Mouse (Mus musculus) R1 (cell line): ENCODE results near the gene Arf6.

Source experiments
- DNase-seq: peaks from one replicate; pipeline ENCODE4 v3.0.0-alpha.2; 2018; ENCODE audit warnings: low read depth, low spot score

Gene Arf6

DNA sequence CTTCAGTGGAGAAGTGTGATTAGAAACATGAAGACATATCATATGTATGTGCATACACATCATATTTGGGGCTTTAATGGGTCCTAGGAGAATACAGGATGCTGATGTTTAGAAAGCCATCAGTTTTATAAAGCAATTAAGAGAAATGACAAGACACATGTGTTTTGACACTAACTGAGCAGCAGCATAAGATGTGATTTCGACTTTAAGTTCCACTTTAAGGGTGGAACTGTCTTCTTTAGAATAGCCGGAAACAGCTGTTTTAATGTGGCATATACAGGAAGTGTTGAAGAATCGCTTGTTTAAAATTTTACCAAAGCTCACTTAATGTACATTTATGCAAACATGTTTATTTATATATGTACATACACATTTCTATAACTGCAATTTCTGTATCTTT is 41.4 kb downstream of the Arf6 start:
- no peak for DNase-seq

DNA sequence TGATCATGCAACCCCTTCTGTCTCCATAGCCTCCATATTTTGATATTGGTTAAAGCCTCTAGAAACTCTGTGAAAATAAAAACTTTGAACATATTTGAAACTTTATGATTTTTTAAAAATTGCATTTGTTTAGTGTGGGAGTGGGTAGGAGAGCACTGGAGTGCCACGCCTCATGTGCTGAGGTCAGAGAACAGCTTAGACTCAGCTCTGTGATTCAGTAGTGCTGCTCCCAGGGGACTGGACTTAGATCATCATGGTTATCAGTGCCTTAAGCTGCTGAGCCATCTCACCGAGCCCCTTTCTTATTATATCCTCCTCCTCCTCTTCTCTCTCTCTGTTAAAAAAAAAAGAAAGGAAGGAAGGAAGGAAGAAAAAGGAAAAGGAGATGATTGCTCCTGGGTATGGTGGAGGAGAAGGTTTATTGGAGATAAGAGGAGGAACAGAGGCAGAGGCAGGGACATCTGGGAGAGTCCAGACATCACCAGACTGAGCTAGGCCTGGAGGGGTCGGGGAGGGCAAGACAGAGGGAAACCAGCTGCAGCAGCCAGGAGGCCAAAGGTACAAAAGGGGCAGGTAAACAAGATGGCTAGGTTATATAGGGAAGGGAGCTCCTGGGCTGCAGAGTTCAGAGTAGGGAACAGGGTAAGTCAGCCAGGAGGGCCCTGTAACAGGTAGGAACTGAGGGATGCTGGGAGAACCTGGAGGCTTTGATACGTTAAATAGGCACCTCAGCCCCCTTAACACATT is 43.0 kb downstream of the Arf6 start:
- no peak for DNase-seq

DNA sequence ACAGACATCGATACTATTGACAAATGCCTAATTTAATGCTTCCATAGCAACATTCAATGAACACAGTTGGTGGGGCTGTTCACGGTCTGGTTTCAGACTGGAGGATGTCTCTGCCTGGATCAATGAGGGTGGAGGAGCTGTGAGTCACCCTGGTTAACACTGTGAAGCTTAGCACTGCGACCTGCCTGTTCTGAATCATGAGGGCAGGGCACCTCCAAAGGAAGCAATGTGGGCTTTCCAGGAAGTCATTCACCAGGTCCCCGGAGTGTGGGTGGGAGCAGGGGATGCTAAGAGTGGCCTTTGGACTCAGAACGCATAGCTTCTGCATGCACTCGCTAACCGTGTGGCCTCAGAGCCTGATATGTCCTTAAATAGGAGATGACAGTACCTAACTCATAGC is 44.8 kb downstream of the Arf6 start:
- DNase-seq = no peak

DNA sequence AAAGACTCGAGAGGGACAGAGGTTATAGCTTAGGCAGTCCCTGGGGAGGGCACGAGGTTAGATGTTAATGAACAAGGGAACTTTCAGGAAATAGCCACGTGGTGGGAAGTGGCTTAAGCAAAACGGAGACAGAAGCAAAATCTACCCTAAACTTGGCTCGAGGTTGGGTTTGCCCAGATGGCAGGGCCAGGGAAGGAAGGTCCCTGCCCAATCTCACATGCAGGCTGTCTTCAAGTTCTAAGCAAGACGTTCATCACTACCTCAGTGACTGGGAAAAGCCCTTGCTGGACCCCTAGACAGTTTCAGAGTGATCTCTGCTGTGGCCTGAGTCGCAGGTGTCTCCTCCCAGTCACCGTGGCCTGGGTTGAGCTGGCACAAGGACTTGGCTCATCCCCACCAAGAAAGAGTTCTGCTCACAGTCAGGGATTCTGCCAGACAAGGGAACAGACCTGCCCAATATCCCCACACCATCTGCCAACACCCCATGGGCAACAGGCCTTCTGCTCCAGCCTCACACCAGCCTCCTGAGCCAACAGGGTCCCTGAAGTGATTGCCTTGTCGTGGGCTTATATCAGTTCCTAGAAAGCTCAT is 45.8 kb downstream of the Arf6 start:
- no peak for DNase-seq

DNA sequence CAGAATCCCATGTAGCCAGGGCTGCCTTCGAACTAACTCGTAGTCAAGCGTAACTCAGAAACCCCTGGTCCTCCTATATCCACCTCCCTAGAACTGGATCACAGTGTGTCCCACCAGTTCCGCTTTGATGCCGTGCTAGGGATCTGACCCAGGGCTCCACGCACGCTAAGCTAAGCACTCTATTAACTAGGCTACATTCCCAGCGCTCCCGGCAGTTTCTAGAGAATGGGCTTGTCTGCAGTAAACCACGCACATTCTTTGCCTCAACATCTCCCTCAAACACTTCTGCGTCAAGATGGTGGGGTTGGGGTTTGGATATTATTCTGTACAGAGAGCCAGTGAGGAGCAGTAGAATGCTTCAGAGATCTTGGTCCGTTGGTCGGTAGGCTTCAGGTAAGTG is 46.7 kb downstream of the Arf6 start:
- peak; percentile 28 for DNase-seq

DNA sequence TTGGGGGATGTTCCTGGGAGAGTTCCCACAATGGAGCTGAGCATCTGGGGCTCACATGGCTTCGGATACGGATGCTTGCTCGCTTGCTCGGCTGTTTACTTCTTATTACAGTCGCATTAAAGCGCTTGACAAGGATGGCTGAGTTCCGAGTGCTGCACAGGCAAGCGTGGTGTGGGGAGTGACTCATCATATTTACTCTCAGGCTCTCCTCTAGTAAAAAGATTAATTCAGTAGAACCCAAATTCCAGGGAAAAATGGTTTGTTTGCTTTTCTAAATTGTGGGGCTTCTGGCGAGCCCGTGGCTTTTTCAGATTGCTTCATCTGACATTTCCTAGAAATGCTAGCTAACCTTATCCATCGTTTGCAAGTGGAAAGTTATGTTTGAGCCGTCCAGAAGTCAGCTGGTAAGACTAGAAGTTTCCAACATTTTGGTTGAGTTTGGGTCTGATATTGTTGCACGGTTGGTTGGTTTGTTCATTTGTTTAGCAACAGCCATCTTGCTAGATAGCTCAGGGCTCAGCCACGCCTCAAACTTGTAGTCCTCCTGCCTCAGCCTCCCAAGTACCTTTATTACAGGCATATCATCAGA is 47.2 kb downstream of the Arf6 start:
- no peak for DNase-seq

DNA sequence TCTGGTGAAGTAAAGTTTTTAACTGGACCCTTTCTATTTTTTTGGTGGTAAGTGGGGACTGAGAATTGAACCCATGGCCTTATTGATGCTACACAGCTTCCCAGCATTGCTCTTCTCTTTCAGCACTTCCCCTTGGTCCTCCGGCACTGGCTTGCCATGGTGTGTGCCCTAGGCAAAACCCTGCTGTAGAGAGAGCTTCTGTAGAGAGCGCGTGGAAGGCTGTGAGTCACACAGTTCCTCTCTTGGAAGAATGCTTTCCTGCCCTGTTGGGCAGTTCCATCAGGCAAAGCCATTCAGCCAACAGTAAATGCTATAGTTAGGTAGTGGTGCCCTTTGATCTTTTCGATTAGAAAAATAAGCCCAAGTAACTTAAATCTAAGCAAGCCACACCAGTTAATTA is 47.7 kb downstream of the Arf6 start:
- no peak for DNase-seq

DNA sequence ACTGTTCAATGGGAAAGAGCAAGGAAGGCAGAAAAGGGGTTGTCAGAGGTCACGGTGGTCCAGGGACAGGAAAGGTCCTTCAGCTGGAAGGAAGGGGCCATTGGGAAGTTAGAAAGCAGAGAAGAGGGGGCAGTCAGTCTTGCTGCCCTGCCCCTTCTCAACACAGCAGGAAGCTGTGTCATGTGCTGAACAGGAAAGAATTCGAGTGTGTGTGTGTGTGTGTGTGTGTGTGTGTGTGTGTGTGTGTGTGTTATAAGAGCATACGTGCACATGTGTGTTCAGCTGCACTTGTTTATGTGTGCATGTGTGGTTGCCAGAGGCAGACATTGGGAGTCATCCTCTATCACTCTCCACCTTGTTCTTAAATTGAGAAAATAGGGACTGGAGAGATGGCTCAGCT is 48.8 kb downstream of the Arf6 start:
- no peak for DNase-seq

DNA sequence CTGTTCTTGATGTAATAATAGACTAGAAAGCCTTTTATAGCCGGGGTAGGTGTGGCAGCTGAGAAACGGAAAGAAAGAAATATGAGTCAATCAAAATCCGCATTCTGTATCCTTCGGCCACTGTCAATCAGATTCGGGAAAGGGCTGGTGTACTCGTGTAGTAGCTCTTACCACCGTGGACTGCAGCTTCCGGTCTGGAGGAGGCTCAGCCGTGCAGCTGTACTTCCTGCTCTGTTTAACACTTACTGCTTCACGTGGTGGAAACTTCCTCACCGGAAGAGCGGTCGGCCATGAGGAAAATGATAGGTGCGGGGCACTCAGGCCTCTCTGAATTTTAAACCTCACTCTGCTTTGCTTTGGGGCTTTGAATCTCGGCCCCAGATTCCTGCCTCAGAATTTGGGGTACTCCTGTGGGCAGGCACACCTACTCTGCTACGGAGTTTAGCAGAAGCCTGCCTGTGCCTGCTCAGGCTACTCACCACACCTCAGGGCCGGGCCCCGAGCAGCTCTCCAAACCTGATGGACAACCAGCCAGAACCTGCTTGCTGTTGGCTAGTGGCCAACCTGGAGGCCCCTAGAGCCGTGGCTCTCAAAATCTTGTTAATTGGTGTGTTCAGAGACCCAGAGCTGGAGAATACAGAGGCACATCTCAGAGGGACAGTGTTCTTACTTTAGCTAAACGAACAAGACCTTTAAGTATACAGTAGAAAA is 51.0 kb downstream of the Arf6 start:
- DNase-seq = peak; percentile 59
